Mouse (Mus musculus) MEL (cell line): ENCODE measurements at regions not wholly inside any gene's neighbourhood (a gene's known extent, or its start where the extent isn't known, plus 50 kb on each side); places are given as distances from the start of the nearest gene placed in this dataset.

Source experiments
- DNase-seq: peaks from one replicate; pipeline ENCODE4 v3.0.0; 2011; ENCODE audit warnings: low read depth, low spot score
- H3K27ac ChIP-seq: 2 replicates; pipeline ENCODE4 v1.5.1; 2012; ENCODE audit warnings: low read depth, mild to moderate bottlenecking, control low read depth, low read length, moderate library complexity; ENCODE audit not compliant: control insufficient read depth
- H3K27me3 ChIP-seq, 2 experiments: fragments of 150-350 bp in 1 of 2; sonication (generic) in 1 of 2; 2 replicates each; pipeline ENCODE4 v1.6.1; 2012; ENCODE audit warnings: low read length in 2 of 2, mild to moderate bottlenecking in 2 of 2, improper control_type of control experiment in 1 of 2, moderate library complexity in 1 of 2; ENCODE audit not compliant: insufficient read depth in 2 of 2, control insufficient read depth in 1 of 2
- H3K36me3 ChIP-seq, 2 experiments: 2 replicates each; pipeline ENCODE4 v1.6.1; 2012 to 2014; ENCODE audit warnings: low read length in 2 of 2, improper control_type of control experiment in 1 of 2, inconsistent platforms in 1 of 2, mild to moderate bottlenecking in 1 of 2; ENCODE audit not compliant: insufficient read depth in 2 of 2, control insufficient read depth in 1 of 2
- H3K4me1 ChIP-seq, 2 experiments: fragments of 150-350 bp in 1 of 2; sonication (generic) in 1 of 2; 2 replicates each; pipeline ENCODE4 v1.6.1; 2012; ENCODE audit warnings: low read length in 2 of 2, improper control_type of control experiment in 1 of 2, mild to moderate bottlenecking in 1 of 2; ENCODE audit not compliant: insufficient read depth in 2 of 2, control insufficient read depth in 1 of 2
- H3K4me3 ChIP-seq, 2 experiments: fragments of 150-350 bp in 1 of 2; sonication (generic) in 1 of 2; 2 replicates each; pipeline ENCODE4 v1.5.1; 2012; ENCODE audit warnings: low read depth in 2 of 2, low read length in 2 of 2, mild to moderate bottlenecking in 2 of 2, moderate library complexity in 2 of 2, control low read depth in 1 of 2, improper control_type of control experiment in 1 of 2; ENCODE audit not compliant: control insufficient read depth in 1 of 2, insufficient read depth in 1 of 2
- H3K79me2 ChIP-seq: 2 replicates; pipeline ENCODE4 v1.6.1; 2012; ENCODE audit warnings: mild to moderate bottlenecking, low read length, moderate library complexity; ENCODE audit not compliant: control insufficient read depth, poor library complexity, insufficient read depth
- H3K9ac ChIP-seq: 2 replicates; pipeline ENCODE4 v1.6.1; 2012; ENCODE audit warnings: low read depth, mild to moderate bottlenecking, control low read depth, low read length, moderate library complexity; ENCODE audit not compliant: control insufficient read depth, poor library complexity, severe bottlenecking
- H3K9me3 ChIP-seq: fragments of 150-350 bp; sonication (generic); replicated peaks from 2 replicates; pipeline ENCODE4 v1.6.1; 2012; ENCODE audit warnings: mild to moderate bottlenecking, low read length, improper control_type of control experiment, moderate library complexity; ENCODE audit not compliant: insufficient read depth
- CHD1 ChIP-seq: IDR thresholded peaks from 2 replicates; pipeline ENCODE4 v1.6.1; 2012; ENCODE audit warnings: low read depth, mild to moderate bottlenecking, inconsistent platforms, low read length, improper control_type of control experiment
- CHD2 ChIP-seq: IDR thresholded peaks from 2 replicates; pipeline ENCODE4 v1.6.1; 2011; ENCODE audit warnings: low read length, improper control_type of control experiment
- CTCF ChIP-seq, 3 experiments: IDR thresholded peaks in 2 of 3; conservative IDR thresholded peaks in 1 of 3; 2 replicates each; pipeline ENCODE4 v1.5.1; 2011 to 2012; ENCODE audit warnings: low read length in 3 of 3, low read depth in 2 of 3, mild to moderate bottlenecking in 2 of 3, improper control_type of control experiment in 1 of 3, inconsistent platforms in 1 of 3, mixed read lengths in 1 of 3, moderate library complexity in 1 of 3; ENCODE audit not compliant: control insufficient read depth in 1 of 3, insufficient read depth in 1 of 3, poor library complexity in 1 of 3, severe bottlenecking in 1 of 3
- EP300 ChIP-seq, 2 experiments: IDR thresholded peaks; 2 replicates each; pipeline ENCODE4 v1.6.1; 2011; ENCODE audit warnings: improper control_type of control experiment in 2 of 2, low read length in 2 of 2, low read depth in 1 of 2, mild to moderate bottlenecking in 1 of 2
- ETS1 ChIP-seq: IDR thresholded peaks from 2 replicates; pipeline ENCODE4 v1.6.1; 2012; ENCODE audit warnings: low read depth, mild to moderate bottlenecking, inconsistent platforms, low read length, improper control_type of control experiment, moderate library complexity
- HCFC1 ChIP-seq: IDR thresholded peaks from 2 replicates; pipeline ENCODE4 v1.6.1; 2012; ENCODE audit warnings: low read depth, mild to moderate bottlenecking, inconsistent platforms, low read length, improper control_type of control experiment, moderate library complexity
- JUND ChIP-seq: IDR thresholded peaks from 2 replicates; pipeline ENCODE4 v1.6.1; 2011; ENCODE audit warnings: low read depth, mild to moderate bottlenecking, improper control_type of control experiment, low read length
- MAX ChIP-seq: IDR thresholded peaks from 2 replicates; pipeline ENCODE4 v1.6.1; 2011; ENCODE audit warnings: low read length, improper control_type of control experiment
- MAZ ChIP-seq: IDR thresholded peaks from 2 replicates; pipeline ENCODE4 v1.6.1; 2012; ENCODE audit warnings: low read depth, mild to moderate bottlenecking, inconsistent platforms, low read length, improper control_type of control experiment
- MEF2A ChIP-seq: IDR thresholded peaks from 2 replicates; pipeline ENCODE4 v1.6.1; 2014; ENCODE audit warnings: low read depth, mild to moderate bottlenecking, inconsistent platforms, low read length, improper control_type of control experiment; ENCODE audit not compliant: poor library complexity, insufficient replicate concordance, severe bottlenecking; ENCODE audit errors: extremely low read depth
- NELFE ChIP-seq: IDR thresholded peaks from 2 replicates; pipeline ENCODE4 v1.6.1; 2011; ENCODE audit warnings: low read depth, low read length, improper control_type of control experiment
- POLR2A ChIP-seq, 2 experiments: IDR thresholded peaks; 2 replicates each; pipeline ENCODE4 v1.6.1; 2011 to 2012; ENCODE audit warnings: low read length in 2 of 2, mild to moderate bottlenecking in 2 of 2, control low read depth in 1 of 2, improper control_type of control experiment in 1 of 2, low read depth in 1 of 2, moderate library complexity in 1 of 2; ENCODE audit not compliant: control insufficient read depth in 1 of 2, insufficient read depth in 1 of 2, poor library complexity in 1 of 2
- TCF12 ChIP-seq: IDR thresholded peaks from 2 replicates; pipeline ENCODE4 v1.6.1; 2014; ENCODE audit warnings: low read depth, mild to moderate bottlenecking, inconsistent platforms, low read length, improper control_type of control experiment, moderate library complexity
- UBTF ChIP-seq: IDR thresholded peaks from 2 replicates; pipeline ENCODE4 v1.6.1; 2012; ENCODE audit warnings: low read depth, mild to moderate bottlenecking, inconsistent platforms, low read length, improper control_type of control experiment, moderate library complexity, borderline replicate concordance; ENCODE audit not compliant: insufficient read depth
- ZKSCAN1 ChIP-seq: IDR thresholded peaks from 2 replicates; pipeline ENCODE4 v1.6.1; 2012; ENCODE audit warnings: low read depth, mild to moderate bottlenecking, inconsistent platforms, low read length, improper control_type of control experiment, moderate library complexity
- ZMIZ1 ChIP-seq: IDR thresholded peaks from 2 replicates; pipeline ENCODE4 v1.6.1; 2012; ENCODE audit warnings: low read depth, mild to moderate bottlenecking, inconsistent platforms, low read length, improper control_type of control experiment, moderate library complexity
- ZNF384 ChIP-seq: IDR thresholded peaks from 2 replicates; pipeline ENCODE4 v1.6.1; 2012; ENCODE audit warnings: low read depth, mild to moderate bottlenecking, inconsistent platforms, low read length, improper control_type of control experiment

DNA sequence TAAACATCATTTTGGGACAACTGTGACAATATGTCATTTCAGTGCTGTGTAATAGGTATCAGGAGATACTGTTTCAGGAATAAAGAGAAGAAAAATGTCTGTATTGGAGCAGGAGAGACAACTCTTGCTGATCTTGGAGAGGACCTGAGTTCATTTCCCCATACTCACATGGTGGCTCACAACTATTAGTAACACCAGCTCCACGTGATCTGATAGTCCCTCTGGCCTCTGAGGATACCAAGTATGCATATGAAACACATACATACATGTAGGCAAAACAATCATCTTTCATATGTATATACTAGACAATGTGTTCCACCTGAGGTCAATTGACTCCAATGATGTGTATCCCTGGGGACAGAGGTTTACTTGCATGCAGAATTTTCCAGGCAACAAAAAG lies 501.2 kb upstream of the Gulo start:
- Histone ChIP-seq H3K4me3 (no peak overlapping the region), H3K79me2 (no peaks in the 10 kb centered on the region), H3K9ac (no peak overlapping the region), H3K27ac (no peak overlapping the region), H3K36me3 (no peaks in the 10 kb centered on the region), H3K27me3 (no peaks in the 10 kb centered on the region), H3K9me3 (no peaks in the 10 kb centered on the region), H3K4me1 (no peaks in the 10 kb centered on the region)
- DNase-seq = no peak
- TF ChIP-seq CHD1 = no peak
- no peak for TF ChIP-seq EP300 (IDR thresholded peaks at IDR 0.05; ENCODE audit: low read depth in 1 of 2, low read length in 2 of 2)
- no peak for TF ChIP-seq ETS1
- TF ChIP-seq CHD2 = no peak
- no peak for TF ChIP-seq HCFC1
- TF ChIP-seq ZMIZ1 = no peak
- TF ChIP-seq MAX = no peak
- no peak for TF ChIP-seq ZNF384
- no peak for TF ChIP-seq POLR2A (IDR thresholded peaks at IDR 0.05; ENCODE audit: control insufficient read depth in 1 of 2, insufficient read depth in 1 of 2, low read depth in 1 of 2, low read length in 2 of 2, poor library complexity in 1 of 2)
- no peak for TF ChIP-seq ZKSCAN1
- TF ChIP-seq MAZ = no peak
- no peak for TF ChIP-seq NELFE
- TF ChIP-seq TCF12 = no peak
- no peak for TF ChIP-seq MEF2A
- no peak for TF ChIP-seq JUND

DNA sequence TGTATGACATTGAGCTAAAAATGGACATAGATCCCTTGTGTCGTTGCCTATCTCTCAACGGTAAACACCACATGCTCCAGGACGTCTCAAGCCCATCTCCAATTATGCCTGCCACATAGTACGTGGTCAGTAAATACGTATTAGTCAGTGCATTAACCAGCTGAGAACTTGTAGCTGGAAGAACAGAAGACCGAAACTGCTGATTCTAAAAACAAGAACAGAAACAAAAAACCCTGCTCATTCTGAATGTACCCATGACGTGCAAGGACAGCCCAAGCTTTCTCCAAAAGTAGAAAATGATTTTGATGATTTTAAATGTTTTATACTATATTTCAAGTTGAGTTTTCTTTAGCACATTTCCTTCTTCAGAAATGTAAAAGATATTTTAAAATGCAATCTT lies 500.7 kb upstream of the Gulo start:
- H3K27ac ChIP-seq = no peak overlapping the region
- no peak for DNase-seq
- H3K4me3 ChIP-seq = no peak overlapping the region
- H3K79me2 ChIP-seq = no peaks in the 10 kb centered on the region
- no peaks in the 10 kb centered on the region for H3K4me1 ChIP-seq
- no peaks in the 10 kb centered on the region for H3K9me3 ChIP-seq
- no peaks in the 10 kb centered on the region for H3K27me3 ChIP-seq
- H3K9ac ChIP-seq = no peak overlapping the region
- no peaks in the 10 kb centered on the region for H3K36me3 ChIP-seq
- TF ChIP-seq TCF12 = no peak
- no peak for TF ChIP-seq ETS1
- TF ChIP-seq ZKSCAN1 = no peak
- TF ChIP-seq CHD2 = no peak
- TF ChIP-seq UBTF = no peak
- no peak for TF ChIP-seq CTCF (IDR thresholded peaks at IDR 0.05 in 2 of 3, conservative IDR thresholded peaks at IDR 0.05 in 1 of 3; ENCODE audit: control insufficient read depth in 1 of 3, insufficient read depth in 1 of 3, low read depth in 2 of 3, low read length in 3 of 3, poor library complexity in 1 of 3, severe bottlenecking in 1 of 3)
- no peak for TF ChIP-seq CHD1
